ENCODE assay signal across 8 mouse cellular contexts in the genomic region with DNA sequence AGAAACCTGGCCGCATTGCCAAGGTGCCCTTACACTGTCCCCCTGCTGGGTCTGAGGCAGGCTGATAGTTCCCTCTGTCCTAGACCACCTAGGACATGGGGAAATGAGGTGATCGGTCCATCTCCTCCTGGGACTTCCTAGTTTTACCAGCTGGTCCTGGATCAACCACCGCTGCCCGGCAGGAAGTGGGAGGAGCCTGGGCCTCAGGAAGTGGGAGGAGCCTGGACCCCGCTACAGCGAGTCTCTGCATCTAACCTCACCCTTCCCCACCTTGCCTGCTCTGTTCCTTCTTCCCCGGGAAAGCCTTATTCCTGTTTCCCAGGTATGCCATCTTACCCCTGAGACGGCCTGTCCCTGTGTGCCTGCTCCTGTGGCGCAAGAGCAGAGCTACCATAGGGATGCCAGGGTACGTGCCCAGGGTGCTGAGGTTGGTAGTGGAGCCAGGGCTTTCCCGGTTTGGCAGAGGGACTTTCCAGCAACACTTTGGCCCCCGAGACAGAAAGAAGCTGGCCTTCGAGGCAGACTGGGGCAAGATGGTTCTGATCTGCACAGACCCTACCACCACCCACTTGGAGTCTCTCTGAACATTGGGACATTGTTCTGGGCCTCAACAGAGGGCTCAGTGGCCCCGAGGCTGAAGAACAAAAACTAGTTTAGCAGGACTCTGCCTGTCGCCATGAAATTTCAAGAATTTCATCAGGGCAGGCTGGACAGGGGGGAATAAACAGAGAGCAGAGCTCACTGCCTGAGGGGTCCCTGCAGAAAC.
A peak's percentile ranks its signal among the peaks of the same experiment; 100 is the strongest.
DNase-seq lines count a peak whose midpoint lies in the region; ATAC-seq lines count a peak whose summit lies in the region.

No protein-coding gene starts in this region.

- no peak overlapping the region for H3K27ac ChIP-seq in heart, embryonic 15.5 days
- H3K27ac ChIP-seq in embryonic facial prominence, embryonic 12.5 days = peak overlapping the region; percentile 76
- H3K27ac ChIP-seq in limb, embryonic 15.5 days = peak overlapping the region; percentile 68

- DNase-seq in heart, postnatal 10 days = no peak
- DNase-seq in splenic B cell, adult 2 months (ENCODE audit: low read depth, low spot score) = peak; percentile 17
- no peak for DNase-seq in layer of hippocampus, postnatal 25 days (ENCODE audit: extremely low spot score in 1 of 2, low spot score in 1 of 2)
- DNase-seq in right cerebral cortex, adult 2 months (ENCODE audit: low spot score in 2 of 2) = no peak
- no peak for DNase-seq in urinary bladder, adult 2 months (ENCODE audit: low spot score)

- peaks cover 10% of the 10 kb centered on the region; the same call in 1 of the 2 replicates for H3K4me1 ChIP-seq in heart, embryonic 15.5 days (replicated peaks)
- peaks cover 19% of the 10 kb centered on the region for H3K4me1 ChIP-seq in embryonic facial prominence, embryonic 12.5 days
- H3K4me1 ChIP-seq in limb, embryonic 15.5 days = peaks cover 17% of the 10 kb centered on the region; the same call in 1 of the 2 replicates

- no peaks in the 10 kb centered on the region for H3K9me3 ChIP-seq in heart, embryonic 15.5 days (replicated peaks)
- H3K9me3 ChIP-seq in embryonic facial prominence, embryonic 12.5 days = no peaks in the 10 kb centered on the region
- no peaks in the 10 kb centered on the region for H3K9me3 ChIP-seq in limb, embryonic 15.5 days

- H3K9ac ChIP-seq in heart, embryonic 15.5 days = no peak overlapping the region
- peak overlapping the region; percentile 38 for H3K9ac ChIP-seq in embryonic facial prominence, embryonic 12.5 days
- H3K9ac ChIP-seq in limb, embryonic 15.5 days = no peak overlapping the region

- H3K4me3 ChIP-seq in heart, embryonic 15.5 days = no peak overlapping the region
- H3K4me3 ChIP-seq in embryonic facial prominence, embryonic 12.5 days = peak overlapping the region; percentile 29
- H3K4me3 ChIP-seq in limb, embryonic 15.5 days = no peak overlapping the region

- no peaks in the 10 kb centered on the region for H3K27me3 ChIP-seq in heart, embryonic 15.5 days
- no peaks in the 10 kb centered on the region for H3K27me3 ChIP-seq in embryonic facial prominence, embryonic 12.5 days
- H3K27me3 ChIP-seq in limb, embryonic 15.5 days = no peaks in the 10 kb centered on the region
- H3K27me3 ChIP-seq in splenic B cell, adult 2 months (ENCODE audit: control insufficient read depth, insufficient read depth, low read length, poor library complexity, severe bottlenecking) = no peaks in the 10 kb centered on the region

- peaks cover 16% of the 10 kb centered on the region for H3K36me3 ChIP-seq in heart, embryonic 15.5 days
- H3K36me3 ChIP-seq in embryonic facial prominence, embryonic 12.5 days = no peaks in the 10 kb centered on the region
- peaks cover 7% of the 10 kb centered on the region; the same call in 1 of the 2 replicates for H3K36me3 ChIP-seq in limb, embryonic 15.5 days
- H3K36me3 ChIP-seq in splenic B cell, adult 2 months (ENCODE audit: control insufficient read depth, insufficient read depth, low read length, poor library complexity, severe bottlenecking) = peaks cover 3% of the 10 kb centered on the region

- WGBS in heart, embryonic 15.5 days = 52% methylated on average over 15 of the region's 15 CpGs
- 24% methylated on average over 15 of the region's 15 CpGs for WGBS in embryonic facial prominence, embryonic 12.5 days
- 34% methylated on average over 15 of the region's 15 CpGs for WGBS in limb, embryonic 15.5 days

- intact Hi-C loops in heart, postnatal 10 days (cut with DNase I) = loop anchor here (5.0 to 10.0 kb wide), 5 partner anchors 128 to 465 kb away; partner anchors contain the start of gene Sfr1

- ATAC-seq in heart, embryonic 15.5 days (replicated peaks; ENCODE audit: insufficient number of reproducible peaks, insufficient read depth, low FRiP score, low read depth) = no peak
- no peak for ATAC-seq in embryonic facial prominence, embryonic 12.5 days (ENCODE audit: insufficient number of reproducible peaks, insufficient read depth, low FRiP score, low TSS enrichment)
- ATAC-seq in limb, embryonic 15.5 days (ENCODE audit: insufficient number of reproducible peaks, low FRiP score, low TSS enrichment, low read depth) = no peak

- H3K4me2 ChIP-seq in heart, embryonic 15.5 days = peak overlapping the region; percentile 2; the same call in 1 of the 2 replicates
- H3K4me2 ChIP-seq in embryonic facial prominence, embryonic 12.5 days (replicated peaks) = peak overlapping the region; percentile 44
- H3K4me2 ChIP-seq in limb, embryonic 15.5 days = peak overlapping the region; percentile 25
